Mouse (Mus musculus) kidney, embryonic 16.5 days (tissue): Measurements from ENCODE around the gene Styk1. TPM values are rescaled to one million over a fixed set of nuclear protein-coding genes. Genes with fewer than 3 reads are reported as not detected.

ENCODE experiments used
- ATAC-seq: fragments of 200-750 bp; cut with Nextera tagmentation; 2 replicates; pipeline ENCODE4 v1.8.0; 2017; ENCODE audit warnings: moderate TSS enrichment; ENCODE audit not compliant: low FRiP score, low TSS enrichment
- H3K27ac ChIP-seq: fragments of 300-500 bp; sonication (generic); 2 replicates; pipeline ENCODE4 v1.5.1; 2014; ENCODE audit warnings: low read length
- H3K27me3 ChIP-seq: fragments of 300-500 bp; sonication (generic); 2 replicates; pipeline ENCODE4 v1.6.1; 2014; ENCODE audit warnings: low read length, control low read depth, mixed read lengths; ENCODE audit not compliant: insufficient read depth
- H3K36me3 ChIP-seq: fragments of 300-500 bp; sonication (generic); 2 replicates; pipeline ENCODE4 v1.6.1; 2014; ENCODE audit warnings: low read length, control low read depth, mixed read lengths; ENCODE audit not compliant: insufficient read depth
- H3K4me1 ChIP-seq: fragments of 300-500 bp; sonication (generic); 2 replicates; pipeline ENCODE4 v1.6.1; 2014; ENCODE audit warnings: low read length, control low read depth, mixed read lengths; ENCODE audit not compliant: insufficient read depth
- H3K4me2 ChIP-seq: fragments of 300-500 bp; sonication (generic); replicated peaks from 2 replicates; pipeline ENCODE4 v1.6.1; 2014; ENCODE audit warnings: low read depth, low read length
- H3K4me3 ChIP-seq: fragments of 300-500 bp; sonication (generic); 2 replicates; pipeline ENCODE4 v1.5.1; 2014; ENCODE audit warnings: mild to moderate bottlenecking, low read length
- H3K9ac ChIP-seq: fragments of 300-500 bp; sonication (generic); replicated peaks from 2 replicates; pipeline ENCODE4 v1.6.1; 2014; ENCODE audit warnings: low read length
- H3K9me3 ChIP-seq: fragments of 300-500 bp; sonication (generic); 2 replicates; pipeline ENCODE4 v1.6.1; 2016; ENCODE audit warnings: low read length, control low read depth
- WGBS: fragments of 180-500 bp; shearing (Covaris S2); extraction: QIAGEN DNeasy Blood & Tissue Kit; methylation state at CpG from one replicate; pipeline ENCODE4 v1.1.7; 2014; 5-methylcytosine and 5-hydroxymethylcytosine counted together
- polyA plus RNA-seq: library from polyadenylated mRNA; unstranded; fragments of >200 nt; fragmentation: Nextera tagmentation; extraction: Ambion mirVana; gene quantifications from 2 replicates; pipeline ENCODE4 v1.2.1, GENCODE M21; 2015

Styk1 gene
- 3.5 and 4.4 TPM in 2 replicates for polyA plus RNA-seq

DNA sequence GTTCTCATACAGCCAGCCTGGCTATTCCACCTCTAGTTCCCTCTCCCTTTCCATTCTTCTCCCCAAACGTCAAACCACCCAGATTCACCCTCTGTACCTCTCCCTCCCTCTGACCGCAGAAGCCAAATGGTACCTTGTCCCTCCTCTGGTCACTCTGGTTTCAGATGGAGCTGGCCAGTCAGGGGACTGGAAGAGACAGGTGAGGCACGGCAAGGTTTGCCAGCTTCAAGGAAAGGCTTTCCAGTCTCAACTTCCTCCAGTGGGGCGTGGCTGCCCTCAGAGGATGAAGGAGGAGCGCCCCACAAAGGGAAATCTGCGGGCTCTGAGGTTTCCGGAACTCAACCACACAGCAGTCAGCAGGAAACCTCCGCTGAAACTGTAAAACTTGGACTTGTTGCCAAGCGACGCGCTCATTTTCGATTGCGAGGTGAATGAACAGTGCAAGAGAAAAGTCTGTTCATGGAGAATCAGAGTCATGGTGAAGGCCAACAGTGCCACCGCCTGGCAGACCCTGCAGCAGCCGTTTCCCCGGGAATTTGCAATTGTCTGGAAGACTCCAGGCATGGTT lies at the start of gene Styk1:
Gene Styk1 (minus strand): TSS at position 246 of the 568 bp plus-strand sequence.
- no peaks in the 10 kb centered on the region for H3K36me3 ChIP-seq
- H3K9ac ChIP-seq = peak within 1 kb of the TSS; percentile 40; the same call in 1 of the 2 replicates
- ATAC-seq = peak; percentile 93
- H3K4me2 ChIP-seq = peak within 1 kb of the TSS; percentile 61
- H3K27ac ChIP-seq = no peak within 1 kb of the TSS
- H3K4me3 ChIP-seq = peak within 1 kb of the TSS; percentile 41
- H3K4me1 ChIP-seq = no peaks in the 10 kb centered on the region
- under 1% methylated on average over 16 of the region's 16 CpGs for WGBS
- no peaks in the 10 kb centered on the region for H3K27me3 ChIP-seq
- H3K9me3 ChIP-seq = no peaks in the 10 kb centered on the region

DNA sequence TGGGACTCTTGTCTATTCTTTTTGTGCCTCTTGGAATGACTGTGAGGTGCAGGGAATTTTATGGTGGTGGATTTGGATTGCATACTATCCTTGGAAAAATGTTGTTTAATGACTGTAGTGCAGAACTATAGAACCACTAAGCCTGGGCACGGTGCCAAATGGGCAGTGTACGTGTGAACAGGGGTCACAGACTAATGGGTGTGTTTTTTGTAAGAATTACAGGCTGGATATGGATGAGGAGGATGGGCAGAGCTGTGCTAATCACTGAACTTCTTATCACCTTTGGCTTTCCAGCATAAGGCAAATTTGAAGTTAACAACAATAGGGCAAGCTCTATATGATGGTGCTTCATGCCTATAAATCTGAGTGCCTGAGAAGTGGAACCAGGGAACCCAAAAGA lies 49.6 kb upstream of the Styk1 start:
- Histone ChIP-seq H3K27me3 (no peaks in the 10 kb centered on the region), H3K27ac (no peak overlapping the region), H3K36me3 (no peaks in the 10 kb centered on the region), H3K4me2 (no peak overlapping the region), H3K4me1 (peaks cover 5% of the 10 kb centered on the region), H3K9ac (no peak overlapping the region), H3K9me3 (no peaks in the 10 kb centered on the region), H3K4me3 (no peak overlapping the region)
- WGBS = 40% methylated on average over 2 of the region's 2 CpGs
- no peak for ATAC-seq

- Histone ChIP-seq H3K27me3 (no peaks in the 10 kb centered on the region), H3K4me2 (no peak overlapping the region), H3K36me3 (no peaks in the 10 kb centered on the region), H3K9me3 (no peaks in the 10 kb centered on the region), H3K9ac (no peak overlapping the region), H3K27ac (no peak overlapping the region), H3K4me3 (no peak overlapping the region), H3K4me1 (peaks cover 5% of the 10 kb centered on the region)
- ATAC-seq = no peak
Measured at GRCm38 (mm10) chr6:131402606-131403005, 49.2 kb upstream of the Styk1 start.

DNA sequence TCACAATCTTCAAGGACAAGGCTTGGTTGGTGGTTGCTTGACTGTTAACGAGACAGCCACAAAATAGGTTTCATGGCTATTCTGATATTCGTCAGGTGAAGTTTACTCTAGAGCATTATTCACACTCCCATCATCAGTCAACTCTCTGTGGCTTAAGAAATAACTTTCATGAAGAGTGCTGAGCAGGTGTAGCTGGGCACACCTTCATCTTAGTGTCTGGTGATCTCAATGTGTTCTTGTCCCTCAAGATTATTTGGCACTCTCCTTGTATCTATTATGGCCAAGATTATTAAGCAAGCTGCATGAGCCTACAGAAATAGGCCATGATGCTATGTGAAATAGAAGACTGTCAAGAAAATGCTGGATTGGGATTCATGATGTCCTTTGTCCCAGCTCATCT lies 47.9 kb upstream of the Styk1 start:
- H3K4me2 ChIP-seq = no peak overlapping the region
- ATAC-seq = no peak
- no peak overlapping the region for H3K9ac ChIP-seq
- no peak overlapping the region for H3K4me3 ChIP-seq
- H3K4me1 ChIP-seq = no peaks in the 10 kb centered on the region
- no peaks in the 10 kb centered on the region for H3K9me3 ChIP-seq
- no peak overlapping the region for H3K27ac ChIP-seq
- WGBS = 80% methylated on average over 2 of the region's 2 CpGs
- H3K36me3 ChIP-seq = no peaks in the 10 kb centered on the region
- H3K27me3 ChIP-seq = no peaks in the 10 kb centered on the region

GRCm38 (mm10) chr6:131396650-131397049 lies 43.3 kb upstream of the Styk1 start:
- H3K27me3 ChIP-seq = no peaks in the 10 kb centered on the region
- WGBS = 50% methylated on average over 1 of the region's 1 CpGs
- H3K9ac ChIP-seq = no peak overlapping the region
- H3K27ac ChIP-seq = no peak overlapping the region
- H3K9me3 ChIP-seq = no peaks in the 10 kb centered on the region
- no peaks in the 10 kb centered on the region for H3K4me1 ChIP-seq
- peak; percentile 35; the same call in 1 of the 2 replicates for ATAC-seq
- H3K4me2 ChIP-seq = no peak overlapping the region
- H3K4me3 ChIP-seq = no peak overlapping the region
- H3K36me3 ChIP-seq = no peaks in the 10 kb centered on the region

DNA sequence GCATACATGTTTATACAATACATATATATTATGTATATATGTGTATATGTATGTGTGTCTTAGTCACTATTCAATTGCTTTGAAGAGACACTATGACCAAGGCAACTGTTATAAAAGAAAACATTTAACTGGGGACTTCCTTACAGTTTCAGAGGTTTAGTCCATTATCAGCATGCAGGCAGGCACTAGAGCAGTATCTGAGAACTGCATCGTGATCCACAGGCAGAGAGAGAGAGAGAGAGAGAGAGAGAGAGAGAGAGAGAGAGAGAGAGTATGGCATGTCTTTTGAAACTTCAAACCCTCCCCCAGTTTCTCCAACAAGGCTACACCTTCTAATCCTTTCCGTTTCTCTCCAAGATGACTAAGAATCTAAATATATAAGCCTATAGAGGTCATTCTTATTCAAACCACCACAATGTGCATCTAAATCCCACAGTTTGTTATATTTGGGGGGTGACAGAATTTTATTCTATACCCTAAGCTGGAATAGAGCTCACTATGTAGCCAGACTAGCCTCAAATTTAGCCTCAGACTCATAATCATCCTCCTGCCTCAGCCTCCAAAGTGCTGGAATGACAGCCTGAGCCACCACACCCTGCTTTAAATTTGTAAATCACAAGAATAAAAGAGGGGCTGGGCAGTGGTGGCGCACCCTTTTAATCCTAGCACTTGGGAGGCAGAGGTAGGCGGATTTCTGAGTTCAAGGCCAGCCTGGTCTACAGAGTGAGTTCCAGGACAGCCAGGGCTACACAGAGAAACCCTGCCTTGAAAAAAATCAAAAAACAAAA lies 40.7 kb upstream of the Styk1 start:
- H3K4me3 ChIP-seq = no peak overlapping the region
- no peak for ATAC-seq

DNA sequence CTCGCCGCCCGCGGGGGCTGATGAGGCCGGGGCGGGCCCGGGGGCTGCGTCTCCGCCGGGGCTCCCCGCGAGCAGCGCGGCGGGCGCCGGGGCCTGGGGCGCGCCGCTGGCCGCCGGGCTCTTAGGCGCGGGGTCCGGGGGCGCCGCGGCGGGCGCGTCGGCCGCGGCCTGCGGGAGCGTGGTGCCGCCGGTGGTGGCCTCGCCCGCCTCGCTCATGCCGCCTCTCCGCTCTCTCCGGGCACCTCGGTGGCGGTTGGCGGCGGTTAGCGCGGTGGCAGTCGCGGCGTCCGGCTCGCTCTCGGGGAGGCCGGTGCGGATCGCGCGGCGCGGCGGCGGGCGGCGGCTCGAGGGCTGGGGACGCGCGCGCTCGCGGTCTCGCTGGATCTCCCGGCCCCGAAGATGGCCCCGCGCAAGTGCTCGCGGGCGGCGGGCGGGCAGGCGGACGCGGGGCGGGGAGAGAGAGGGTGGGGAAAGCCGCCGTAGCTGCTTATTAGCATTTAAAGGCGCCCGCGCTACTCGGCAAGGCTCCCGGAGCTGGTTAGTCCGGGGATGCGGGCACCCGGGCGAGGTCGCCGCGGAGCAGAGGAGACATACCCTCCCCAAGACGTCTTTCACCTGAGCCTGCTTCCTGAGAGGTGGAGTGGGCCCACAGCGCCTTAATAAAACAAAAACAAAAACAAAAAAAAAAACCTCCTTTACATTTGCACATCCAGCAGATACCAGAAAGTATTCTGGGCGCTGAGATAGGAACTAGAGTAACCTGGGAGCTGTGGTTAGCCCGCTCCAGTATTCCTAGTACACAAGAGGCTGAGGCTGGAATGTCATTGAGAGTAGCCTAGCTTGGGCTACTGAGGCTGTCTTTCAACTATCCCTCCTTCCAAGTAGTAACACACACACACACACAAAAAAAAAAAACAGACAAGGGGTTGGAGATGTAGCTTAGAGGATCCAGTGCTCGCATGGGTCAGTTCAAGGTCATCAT lies 34.9 kb upstream of the Styk1 start, which contains the start of gene Ybx3:
Gene Ybx3 (minus strand): TSS at position 437 of the 982 bp plus-strand sequence.
- Histone ChIP-seq H3K27me3 (no peaks in the 10 kb centered on the region), H3K4me2 (peak within 1 kb of the TSS; percentile 85), H3K4me1 (peaks cover 40% of the 10 kb centered on the region), H3K27ac (peak within 1 kb of the TSS; percentile 89), H3K9me3 (no peaks in the 10 kb centered on the region), H3K9ac (peak within 1 kb of the TSS; percentile 95), H3K4me3 (peak within 1 kb of the TSS; percentile 93), H3K36me3 (no peaks in the 10 kb centered on the region)
- WGBS = under 1% methylated on average over 75 of the region's 107 CpGs
- ATAC-seq = peak; percentile 95

More for the DNA sequence above, 40.7 kb upstream of the Styk1 start:
- Histone ChIP-seq H3K9me3 (no peaks in the 10 kb centered on the region), H3K36me3 (no peaks in the 10 kb centered on the region), H3K4me1 (no peaks in the 10 kb centered on the region), H3K4me2 (no peak overlapping the region), H3K9ac (no peak overlapping the region), H3K27me3 (no peaks in the 10 kb centered on the region), H3K27ac (no peak overlapping the region)
- WGBS = 75% methylated on average over 4 of the region's 4 CpGs

- H3K36me3 ChIP-seq = no peaks in the 10 kb centered on the region
- H3K27me3 ChIP-seq = no peaks in the 10 kb centered on the region
- ATAC-seq = peak; percentile 39
- H3K27ac ChIP-seq = peak overlapping the region; percentile 89
- H3K9ac ChIP-seq = peak overlapping the region; percentile 95
- H3K4me2 ChIP-seq = peak overlapping the region; percentile 85
- no peaks in the 10 kb centered on the region for H3K9me3 ChIP-seq
- H3K4me3 ChIP-seq = peak overlapping the region; percentile 93
- WGBS = under 1% methylated on average over 43 of the region's 43 CpGs
- H3K4me1 ChIP-seq = peaks cover 49% of the 10 kb centered on the region
Measured at GRCm38 (mm10) chr6:131387221-131388039, 34.0 kb upstream of the Styk1 start.
